Mouse (Mus musculus): ENCODE data around the gene Rap1a.

GRCm38 (mm10) chr3:105774496-105774895, 26.6 kb downstream of the Rap1a start:
- TF ChIP-seq POLR2A (IDR thresholded peaks at IDR 0.05; ENCODE audit: low read depth, low read length), result no peak
- TF ChIP-seq CTCF (IDR thresholded peaks at IDR 0.05; ENCODE audit: borderline replicate concordance, insufficient read depth, low read length), result no peak

Measured in embryonic fibroblast, embryonic 13.5 days (primary cell).